Mouse (Mus musculus) small intestine, adult 2 months (tissue): Measurements from ENCODE around the gene Otud7a. TPM values are rescaled to one million over a fixed set of nuclear protein-coding genes. Genes with fewer than 3 reads are reported as not detected.

ENCODE experiments used
- H3K27ac ChIP-seq: fragments of 200-500 bp; 2 replicates; pipeline ENCODE4 v1.5.1; 2012; ENCODE audit warnings: low read depth, low read length, control low read depth, inconsistent platforms; ENCODE audit not compliant: insufficient read depth
- H3K27me3 ChIP-seq: fragments of 200-500 bp; 2 replicates; pipeline ENCODE4 v1.6.1; 2012; ENCODE audit warnings: mild to moderate bottlenecking, moderate library complexity, low read length, inconsistent platforms; ENCODE audit not compliant: control insufficient read depth, insufficient read depth
- H3K36me3 ChIP-seq: fragments of 200-500 bp; 2 replicates; pipeline ENCODE4 v1.6.1; 2012; ENCODE audit warnings: mild to moderate bottlenecking, low read length, control low read depth, inconsistent platforms; ENCODE audit not compliant: control insufficient read depth, insufficient read depth
- H3K4me1 ChIP-seq: fragments of 200-500 bp; 2 replicates; pipeline ENCODE4 v1.6.1; 2012; ENCODE audit warnings: low read length, inconsistent platforms, mixed read lengths; ENCODE audit not compliant: control insufficient read depth, insufficient read depth, insufficient read length
- H3K4me3 ChIP-seq: fragments of 200-500 bp; 2 replicates; pipeline ENCODE4 v1.5.1; 2012; ENCODE audit warnings: low read depth, mild to moderate bottlenecking, control low read depth, inconsistent platforms, low read length, moderate library complexity
- CTCF ChIP-seq: fragments of 200-500 bp; IDR thresholded peaks from 2 replicates; pipeline ENCODE4 v1.5.1; 2012; ENCODE audit warnings: low read depth, mild to moderate bottlenecking, control low read depth, inconsistent platforms, low read length, moderate library complexity, mixed read lengths; ENCODE audit not compliant: insufficient replicate concordance, insufficient read length; ENCODE audit errors: extremely low read depth
- POLR2A ChIP-seq: fragments of 200-500 bp; IDR thresholded peaks from 2 replicates; pipeline ENCODE4 v1.6.1; 2012; ENCODE audit warnings: low read depth, mild to moderate bottlenecking, control low read depth, inconsistent platforms, low read length, moderate library complexity
- WGBS: fragments of 180-500 bp; shearing (Covaris S2); methylation state at CpG from one replicate; pipeline ENCODE4 v1.1.7; 2018; 5-methylcytosine and 5-hydroxymethylcytosine counted together
- polyA plus RNA-seq: library from polyadenylated mRNA; depleted of rRNA; stranded (reverse); fragments of >200 nt; gene quantifications from 2 replicates; pipeline ENCODE4 v1.2.3, GENCODE M21; 2012

Otud7a gene
- polyA plus RNA-seq, 1 experiment, result 0.15 TPM

DNA sequence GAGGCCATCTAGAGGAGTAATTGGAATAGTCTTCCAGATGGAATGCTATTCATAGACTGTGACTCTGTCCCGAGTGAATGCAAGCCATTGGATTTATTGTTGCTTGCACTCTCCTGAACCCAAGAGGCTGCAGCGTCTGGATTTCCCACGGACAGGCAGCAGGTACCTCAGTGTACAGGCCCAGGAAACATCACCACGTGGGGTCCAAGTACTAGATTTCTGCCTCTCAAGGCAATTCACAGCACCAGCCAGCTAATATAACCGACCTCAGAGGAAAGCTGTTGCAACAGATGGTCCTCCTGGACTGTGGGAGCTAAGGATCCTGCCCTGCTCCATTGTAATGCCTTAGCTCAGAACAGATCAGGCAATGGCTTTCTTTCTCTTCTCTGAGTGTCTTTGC, 111.8 kb downstream of the Otud7a start:
- TF ChIP-seq POLR2A, result no peak
- no peak for TF ChIP-seq CTCF
- Histone ChIP-seq H3K36me3 (no peaks in the 10 kb centered on the region), H3K4me1 (no peaks in the 10 kb centered on the region), H3K27ac (no peak overlapping the region), H3K27me3 (no peaks in the 10 kb centered on the region), H3K4me3 (no peak overlapping the region)
- 58% methylated on average over 5 of the region's 5 CpGs for WGBS

DNA sequence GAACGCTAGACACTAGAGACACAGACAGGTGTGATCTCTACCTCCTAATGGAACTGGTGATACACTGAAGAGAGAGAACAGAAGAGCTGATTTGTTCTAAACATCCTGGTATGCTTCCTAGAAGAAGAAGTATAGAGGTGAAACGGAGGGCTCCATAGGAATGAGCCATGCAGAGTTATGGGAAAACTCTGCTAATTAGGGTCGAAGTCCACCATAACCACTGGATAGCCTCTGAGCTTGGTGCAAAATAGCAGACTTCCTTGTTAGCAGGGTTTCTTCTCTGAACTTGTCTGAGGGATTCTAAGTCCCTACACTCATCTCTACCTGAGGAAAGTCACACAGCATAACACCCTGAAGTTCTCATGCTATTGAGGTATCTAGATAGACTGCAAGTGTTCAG, 114.4 kb downstream of the Otud7a start:
- Histone ChIP-seq H3K4me3 (no peak overlapping the region), H3K4me1 (no peaks in the 10 kb centered on the region), H3K36me3 (no peaks in the 10 kb centered on the region), H3K27me3 (no peaks in the 10 kb centered on the region), H3K27ac (no peak overlapping the region)
- TF ChIP-seq CTCF (no peak), POLR2A (no peak)
- 53% methylated on average over 3 of the region's 3 CpGs for WGBS

DNA sequence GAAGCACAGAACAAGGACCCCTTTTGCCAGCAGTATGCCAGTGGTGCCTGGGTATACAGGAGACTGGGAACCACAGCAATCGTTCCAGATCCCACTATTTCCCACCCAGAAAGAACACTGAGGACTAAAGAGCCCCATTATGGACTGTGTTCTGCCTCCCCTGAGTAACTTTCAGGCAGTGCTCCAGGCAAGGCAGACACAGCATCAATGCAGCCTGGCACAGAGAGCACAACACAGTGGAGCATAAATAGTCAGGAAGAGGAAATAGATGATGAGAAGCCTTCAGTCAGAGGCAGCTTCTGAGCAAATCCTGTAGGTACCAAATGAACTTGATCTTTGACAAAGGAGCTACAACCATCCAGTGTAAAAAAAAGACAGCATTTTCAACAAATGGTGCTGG, 115.1 kb downstream of the Otud7a start:
- no peak for TF ChIP-seq CTCF
- TF ChIP-seq POLR2A, result no peak
- no peaks in the 10 kb centered on the region for H3K36me3 ChIP-seq
- 81% methylated on average over 1 of the region's 1 CpGs for WGBS
- no peak overlapping the region for H3K4me3 ChIP-seq
- H3K4me1 ChIP-seq, result no peaks in the 10 kb centered on the region
- H3K27me3 ChIP-seq, result no peaks in the 10 kb centered on the region
- no peak overlapping the region for H3K27ac ChIP-seq

DNA sequence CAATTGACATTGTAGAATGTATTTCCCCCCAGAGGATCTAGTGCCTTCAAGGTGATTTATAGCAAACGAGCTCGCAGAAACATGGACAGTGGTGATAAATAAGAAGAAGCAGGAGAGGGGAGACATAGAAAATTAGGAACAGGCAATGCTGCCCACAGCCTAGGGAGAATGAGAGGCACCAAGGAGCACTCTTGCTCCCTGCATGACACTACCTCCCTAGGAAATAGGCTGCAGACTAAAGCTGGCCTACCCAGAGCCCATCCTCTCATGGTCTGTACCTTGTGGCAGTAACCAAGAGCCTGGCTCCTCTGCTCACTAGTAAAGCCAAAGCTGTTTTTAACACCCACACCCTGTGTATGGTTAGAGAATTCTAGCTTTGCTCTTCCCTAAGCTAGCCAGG, 138.8 kb downstream of the Otud7a start:
- no peaks in the 10 kb centered on the region for H3K36me3 ChIP-seq
- H3K27me3 ChIP-seq, result no peaks in the 10 kb centered on the region
- no peak overlapping the region for H3K4me3 ChIP-seq
- no peaks in the 10 kb centered on the region for H3K4me1 ChIP-seq
- 73% methylated on average over 2 of the region's 2 CpGs for WGBS
- no peak overlapping the region for H3K27ac ChIP-seq
- no peak for TF ChIP-seq CTCF
- no peak for TF ChIP-seq POLR2A

DNA sequence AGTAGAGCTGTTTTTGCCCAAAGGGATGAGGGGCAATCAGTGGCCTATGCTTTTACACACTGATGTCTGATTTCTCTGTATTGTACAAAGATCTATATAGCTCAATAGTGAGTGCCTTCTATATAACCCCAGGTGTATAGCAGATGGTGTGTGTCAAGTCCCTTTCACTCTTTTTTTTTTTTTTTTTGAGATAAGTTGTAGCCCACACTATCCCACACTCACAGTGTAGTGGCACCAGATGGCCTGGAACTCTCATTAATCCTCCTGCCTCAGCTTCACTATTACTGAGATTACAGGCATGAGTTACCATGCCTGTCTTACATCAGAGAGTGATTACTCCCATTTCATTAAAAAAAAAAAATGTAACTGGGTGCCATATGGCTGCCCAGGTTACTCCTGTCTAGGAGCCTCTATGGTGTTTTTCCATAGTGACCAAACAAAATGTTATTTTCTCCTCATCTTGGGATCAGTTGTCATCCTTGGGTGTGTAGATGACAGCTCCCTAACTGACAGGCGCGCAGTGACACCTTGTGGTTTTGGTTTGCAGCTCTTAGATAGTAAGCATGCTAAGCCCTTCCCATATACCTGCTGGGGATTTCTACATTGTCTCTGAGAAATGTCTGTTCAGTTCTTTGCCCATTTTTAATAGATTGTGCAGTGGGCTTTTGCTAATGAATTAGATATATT, 141.8 kb downstream of the Otud7a start:
- Histone ChIP-seq H3K27ac (no peak overlapping the region), H3K27me3 (no peaks in the 10 kb centered on the region), H3K4me1 (no peaks in the 10 kb centered on the region), H3K36me3 (no peaks in the 10 kb centered on the region), H3K4me3 (no peak overlapping the region)
- WGBS, result 57% methylated on average over 2 of the region's 2 CpGs
- TF ChIP-seq POLR2A, result no peak
- TF ChIP-seq CTCF, result no peak

DNA sequence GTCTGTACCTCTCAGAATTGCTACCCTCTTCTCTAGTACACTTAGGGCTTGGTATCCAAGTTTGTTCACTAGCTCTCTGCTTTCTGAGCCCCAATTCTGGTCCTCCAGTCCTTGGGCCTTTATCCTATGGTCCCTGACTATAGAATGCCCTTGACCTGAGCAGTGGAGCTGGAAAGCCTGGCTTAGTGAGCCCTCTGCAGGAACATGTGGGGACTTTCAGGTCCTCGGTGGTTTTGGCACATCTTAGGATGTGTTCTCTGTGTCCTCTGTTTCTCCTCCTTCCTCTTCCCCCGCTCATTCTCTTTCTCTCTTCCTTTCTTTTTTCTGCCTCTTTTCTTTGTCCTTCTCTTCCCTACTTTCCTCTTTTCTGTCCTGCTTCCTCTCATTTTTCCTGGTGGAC, 145.8 kb downstream of the Otud7a start:
- Histone ChIP-seq H3K4me3 (no peak overlapping the region), H3K4me1 (no peaks in the 10 kb centered on the region), H3K27me3 (no peaks in the 10 kb centered on the region), H3K27ac (no peak overlapping the region), H3K36me3 (no peaks in the 10 kb centered on the region)
- WGBS, result 55% methylated on average over 2 of the region's 2 CpGs
- TF ChIP-seq POLR2A, result no peak
- no peak for TF ChIP-seq CTCF

DNA sequence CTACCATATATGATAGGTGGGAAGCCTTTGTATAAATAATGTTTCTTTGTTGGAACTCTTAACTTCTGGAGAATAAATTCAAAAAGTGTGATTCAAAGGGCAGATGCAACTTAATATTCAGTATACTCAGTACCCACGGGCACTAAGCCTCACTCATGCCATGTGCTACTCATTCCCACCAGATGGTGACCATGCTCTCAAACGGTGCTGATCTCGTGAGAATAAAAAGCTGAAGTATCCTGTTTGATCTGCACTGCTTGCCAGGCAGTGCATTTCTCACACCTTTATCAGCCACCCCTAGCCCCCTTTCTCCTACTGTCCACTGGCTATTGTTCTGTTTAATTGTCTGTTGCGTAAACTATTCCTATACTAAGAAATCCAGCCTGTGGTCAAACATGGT, 146.8 kb downstream of the Otud7a start:
- Histone ChIP-seq H3K27me3 (no peaks in the 10 kb centered on the region), H3K36me3 (no peaks in the 10 kb centered on the region), H3K4me3 (no peak overlapping the region), H3K4me1 (no peaks in the 10 kb centered on the region), H3K27ac (no peak overlapping the region)
- 71% methylated on average over 4 of the region's 4 CpGs for WGBS
- TF ChIP-seq POLR2A (no peak), CTCF (no peak)
